Mouse (Mus musculus): Measurements from ENCODE around the gene Slc6a13.
A peak's percentile ranks its signal among the peaks of the same experiment; 100 is the strongest.

The Slc6a13 gene

DNA sequence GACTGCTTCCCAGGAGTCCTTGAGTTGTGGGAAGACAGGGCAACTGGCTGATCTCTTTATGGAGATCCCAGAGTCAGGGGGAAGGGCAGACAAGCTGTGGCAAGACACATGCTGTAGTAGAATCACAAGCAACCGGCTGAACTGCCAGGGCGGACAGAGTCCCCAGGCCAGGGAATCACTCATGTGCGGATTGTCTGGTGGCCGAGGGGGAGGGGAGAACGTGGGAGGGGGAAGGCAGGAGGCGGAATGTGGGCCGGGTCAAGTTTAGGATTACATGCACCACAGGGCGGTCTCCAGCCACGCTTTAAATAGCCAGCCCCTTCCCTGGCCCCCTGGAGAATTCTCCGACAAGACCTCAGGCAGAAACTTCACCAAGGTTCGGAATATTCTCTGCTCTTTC, at the start of gene Slc6a13:
Gene Slc6a13 (plus strand): TSS at position 274 of the 400 bp plus-strand sequence.
- DNase-seq (ENCODE audit: low read depth, low spot score): peak; percentile 82

DNA sequence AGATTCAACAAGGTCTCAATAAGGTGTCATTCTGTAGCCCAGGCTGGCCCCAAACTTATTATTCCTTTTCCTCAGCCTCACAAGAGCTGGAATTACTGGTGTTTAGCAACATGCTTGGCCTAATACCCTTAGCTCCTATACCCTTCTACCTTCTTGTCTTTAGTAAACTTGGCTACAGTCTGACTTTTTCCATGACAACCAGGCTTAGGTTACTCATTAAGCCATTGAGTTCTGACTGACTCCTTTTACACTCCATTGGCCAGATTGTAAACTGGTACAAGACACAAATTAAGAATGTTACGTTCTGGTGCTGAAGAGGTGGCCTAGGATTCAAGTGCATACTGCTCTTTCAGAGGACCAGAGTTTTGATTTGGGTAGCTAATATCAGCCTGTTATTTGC, 49.6 kb upstream of the Slc6a13 start:
- no peak for DNase-seq (ENCODE audit: low read depth, low spot score)

DNA sequence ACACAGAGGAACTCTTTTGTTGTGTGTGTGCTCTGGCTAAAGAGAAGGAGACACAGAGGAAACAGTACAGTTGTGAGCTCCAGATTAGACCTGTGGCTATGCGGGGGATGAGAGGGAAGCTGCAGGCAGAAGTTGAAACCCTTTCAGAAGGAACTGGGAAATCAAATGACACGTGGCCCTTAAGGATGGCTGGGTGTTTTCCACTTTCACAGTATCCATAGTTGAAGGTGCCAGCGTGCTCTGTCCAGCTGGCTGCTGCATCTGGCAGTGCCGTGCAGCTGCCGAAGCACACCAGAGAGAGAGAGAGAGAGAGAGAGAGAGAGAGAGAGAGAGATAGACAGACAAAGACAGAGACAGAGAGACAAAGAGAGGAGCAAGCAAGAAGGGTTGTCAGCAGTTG, 48.8 kb upstream of the Slc6a13 start:
- no peak for DNase-seq (ENCODE audit: low read depth, low spot score)

DNA sequence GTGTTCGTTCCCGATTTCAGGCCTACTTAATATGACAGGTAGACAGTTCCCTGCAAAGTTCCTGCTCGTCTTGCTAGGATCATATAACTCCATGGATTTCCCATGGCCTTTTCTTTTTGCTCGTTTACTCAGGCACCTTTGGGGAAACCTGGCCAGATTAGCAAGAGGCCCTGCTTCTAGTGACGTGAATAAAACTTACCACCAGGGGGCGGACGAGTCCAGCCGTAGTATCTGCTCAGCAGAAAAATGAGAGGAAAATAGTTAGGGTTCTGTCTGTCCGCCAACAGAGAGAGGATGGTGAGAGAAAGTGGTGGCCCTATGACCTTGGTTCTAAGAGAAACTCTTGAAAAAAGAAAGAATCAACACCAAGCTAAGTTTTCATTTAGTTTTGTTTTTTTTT, 39.5 kb upstream of the Slc6a13 start:
- peak; percentile 66 for DNase-seq (ENCODE audit: low read depth, low spot score)

DNA sequence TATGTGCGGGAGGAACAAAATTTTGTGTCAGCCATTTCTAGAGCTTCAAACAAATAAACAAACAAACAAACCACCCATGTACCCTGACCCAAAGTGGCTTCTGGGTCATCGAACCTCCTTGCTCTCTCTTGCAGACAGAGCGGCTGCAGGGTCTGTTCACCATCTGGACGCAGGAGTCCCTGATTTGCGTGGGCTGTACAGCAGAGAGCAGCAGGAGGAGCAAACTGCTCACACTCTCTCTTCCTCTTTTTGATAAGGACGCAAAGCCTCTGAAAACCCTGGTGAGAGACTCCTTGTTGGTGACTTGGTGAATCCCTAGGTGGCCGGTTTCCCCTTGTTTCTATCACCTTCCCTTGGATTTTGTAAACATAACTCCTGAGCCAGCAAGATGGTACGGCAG, 38.8 kb upstream of the Slc6a13 start:
- DNase-seq (ENCODE audit: low read depth, low spot score): no peak

DNA sequence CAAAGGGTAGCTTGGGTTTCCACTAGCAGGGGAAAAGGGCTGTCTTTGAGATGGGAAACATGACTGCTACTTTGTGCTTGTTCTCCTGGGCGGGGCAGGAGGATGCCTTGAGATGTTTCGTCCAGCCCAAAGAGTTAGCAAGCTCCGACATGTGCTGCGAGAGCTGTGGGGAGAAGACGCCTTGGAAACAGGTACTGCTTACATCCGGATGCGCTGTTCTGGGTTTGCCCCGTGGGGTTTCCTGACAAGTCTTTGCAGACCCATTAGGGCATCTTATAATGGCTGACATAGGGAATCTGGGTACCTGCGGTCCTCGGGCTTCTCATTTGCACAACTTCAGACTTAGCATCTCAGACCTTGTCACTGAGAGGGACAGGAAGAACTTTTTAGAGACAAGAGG, 38.0 kb upstream of the Slc6a13 start:
- no peak for DNase-seq (ENCODE audit: low read depth, low spot score)

DNA sequence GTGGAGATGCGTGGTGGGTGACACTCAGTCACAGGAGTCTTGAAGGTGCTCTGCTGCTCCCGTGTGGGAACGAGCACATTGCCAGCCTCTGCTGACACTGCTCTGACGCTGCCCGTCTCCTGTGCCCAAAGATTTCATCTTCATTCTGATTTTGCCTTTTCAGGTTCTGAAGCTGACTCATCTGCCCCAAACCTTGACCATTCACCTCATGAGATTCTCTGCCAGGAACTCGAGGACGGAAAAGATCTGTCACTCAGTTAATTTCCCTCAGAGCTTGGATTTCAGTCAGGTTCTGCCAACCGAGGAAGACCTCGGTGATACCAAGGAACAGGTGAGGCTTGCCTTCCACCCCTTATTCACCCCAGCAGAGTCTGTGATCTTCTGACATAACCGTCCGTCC, 37.5 kb upstream of the Slc6a13 start:
- DNase-seq (ENCODE audit: low read depth, low spot score): no peak

DNA sequence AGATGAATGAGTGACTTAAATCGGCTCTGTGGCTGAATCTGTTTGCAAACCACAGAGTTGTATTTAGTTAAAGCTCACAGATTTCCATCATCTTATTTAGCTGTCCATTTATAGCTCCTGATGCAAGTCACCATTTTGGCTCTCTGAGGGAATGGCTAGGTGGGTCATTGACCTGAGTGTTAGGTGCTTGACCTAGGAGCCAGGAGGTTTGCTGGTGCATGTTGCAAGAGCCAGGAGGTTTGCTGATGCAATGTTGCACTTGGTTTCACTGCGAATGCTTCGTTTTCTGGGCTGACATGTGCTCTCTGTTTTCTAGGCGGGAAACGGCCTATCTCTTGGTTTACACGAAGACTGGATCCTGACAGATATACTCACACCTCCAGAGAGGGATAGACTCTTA, 29.9 kb upstream of the Slc6a13 start:
- no peak for DNase-seq (ENCODE audit: low read depth, low spot score)

DNA sequence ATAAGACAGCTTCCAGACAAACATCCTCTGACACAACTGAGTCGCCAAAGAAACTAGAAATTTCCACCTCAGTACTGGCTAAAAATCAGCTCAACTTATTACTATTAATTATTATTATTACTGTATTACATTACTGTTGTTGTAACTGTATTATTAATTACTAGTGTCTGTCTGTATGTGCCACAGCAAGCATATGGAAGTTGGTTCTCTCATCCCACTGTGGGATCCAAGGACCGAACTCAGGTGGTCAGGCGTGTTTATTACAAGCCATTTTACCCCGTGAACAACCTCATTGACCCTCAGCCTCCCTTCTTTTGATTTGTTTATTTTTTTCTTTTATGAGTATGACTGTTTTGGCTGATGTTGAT, 28.3 kb upstream of the Slc6a13 start:
- no peak for DNase-seq (ENCODE audit: low read depth, low spot score)

DNA sequence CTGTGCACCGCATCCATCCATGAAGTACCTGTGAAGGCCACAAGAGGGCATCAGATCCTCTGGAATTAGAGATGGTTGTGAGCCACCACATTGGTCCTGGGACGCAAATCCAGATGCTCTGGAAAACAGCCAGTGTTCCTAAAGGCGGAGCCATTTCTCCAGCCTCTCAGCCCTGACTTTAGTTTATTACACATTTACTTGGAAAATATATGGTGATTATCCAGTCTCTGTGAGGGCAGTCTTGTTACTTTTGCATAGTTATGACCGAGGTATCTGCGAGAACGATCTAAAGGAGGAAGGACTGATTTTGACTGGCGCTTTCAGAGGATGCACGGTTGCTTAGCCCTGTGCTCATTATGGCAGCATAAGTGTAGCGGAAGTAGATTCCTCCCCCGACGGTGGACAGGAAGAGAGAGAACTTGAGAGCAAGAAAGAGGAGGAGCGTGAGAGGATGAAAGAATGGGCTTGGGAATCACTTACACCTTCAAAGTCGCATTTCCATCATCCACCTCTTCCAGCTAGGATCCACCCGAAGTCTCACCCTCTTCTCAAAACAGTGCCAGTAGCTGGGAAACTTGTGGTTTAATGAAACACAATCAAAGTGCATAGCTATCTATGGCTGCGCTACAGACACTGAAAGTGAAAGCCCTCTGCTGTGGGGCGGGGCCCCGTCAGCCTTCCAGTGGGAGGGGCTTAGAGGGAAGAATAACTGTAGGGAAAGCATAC, 27.8 kb upstream of the Slc6a13 start:
- peak; percentile 86 for DNase-seq (ENCODE audit: low read depth, low spot score)

DNA sequence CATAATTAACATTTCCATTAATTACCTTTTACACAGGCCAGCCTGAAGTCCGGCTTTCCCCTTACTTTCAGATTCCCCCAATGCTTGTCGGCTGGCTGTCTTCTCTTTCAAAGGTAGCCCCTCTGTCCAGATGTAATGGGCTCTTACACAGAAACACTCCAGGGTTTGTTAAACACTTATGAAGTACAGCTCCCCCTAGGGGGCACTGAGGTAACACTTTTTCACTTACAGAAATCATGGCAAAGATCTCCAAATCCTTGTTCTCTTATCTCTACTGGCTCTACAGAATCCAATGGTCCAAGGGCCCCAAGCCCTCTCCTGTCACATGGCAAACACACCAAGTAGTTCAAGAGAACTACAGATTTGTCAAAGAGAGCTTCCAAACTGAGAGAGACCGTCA, 25.7 kb upstream of the Slc6a13 start:
- peak; percentile 55 for DNase-seq (ENCODE audit: low read depth, low spot score)

DNA sequence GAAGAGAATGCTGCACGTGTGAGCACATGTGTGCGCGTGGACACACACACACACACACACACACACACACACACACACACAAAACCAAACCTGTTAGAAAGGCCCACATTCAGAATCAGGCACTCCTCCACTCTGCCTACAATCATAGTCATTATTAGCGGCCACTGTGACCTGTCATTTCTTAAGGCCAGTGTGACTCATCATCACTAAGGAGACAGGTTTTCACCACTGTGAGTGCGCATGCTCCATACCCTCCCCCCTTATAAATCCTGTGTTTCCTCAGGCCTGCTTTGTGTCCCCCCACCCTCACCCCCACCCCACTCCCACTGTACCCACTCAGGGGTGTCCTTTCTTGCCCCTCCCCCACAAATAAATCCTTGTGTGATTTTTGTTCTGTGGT, 15.9 kb upstream of the Slc6a13 start:
- DNase-seq (ENCODE audit: low read depth, low spot score): no peak

DNA sequence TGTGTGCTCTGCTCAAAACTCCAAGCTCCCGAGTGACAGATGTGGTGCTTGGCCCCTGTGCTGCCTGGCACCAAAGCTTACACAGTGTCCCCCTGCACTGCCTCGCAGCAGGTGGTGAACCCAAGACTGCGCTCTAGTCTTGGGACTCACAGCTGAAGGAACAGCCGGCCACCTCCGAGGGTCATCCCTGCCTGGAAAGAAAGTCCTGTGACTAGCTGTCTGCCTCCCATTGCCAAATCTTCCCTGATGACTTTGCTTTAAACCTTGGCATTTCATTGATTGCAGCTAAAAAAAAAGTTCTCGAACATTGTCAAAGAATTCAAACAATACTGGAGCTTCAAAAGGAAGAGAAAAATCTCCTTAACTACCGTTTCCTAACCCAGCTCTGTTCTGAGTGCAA, 710 bp upstream of the Slc6a13 start:
- no peak for DNase-seq (ENCODE audit: low read depth, low spot score)

DNA sequence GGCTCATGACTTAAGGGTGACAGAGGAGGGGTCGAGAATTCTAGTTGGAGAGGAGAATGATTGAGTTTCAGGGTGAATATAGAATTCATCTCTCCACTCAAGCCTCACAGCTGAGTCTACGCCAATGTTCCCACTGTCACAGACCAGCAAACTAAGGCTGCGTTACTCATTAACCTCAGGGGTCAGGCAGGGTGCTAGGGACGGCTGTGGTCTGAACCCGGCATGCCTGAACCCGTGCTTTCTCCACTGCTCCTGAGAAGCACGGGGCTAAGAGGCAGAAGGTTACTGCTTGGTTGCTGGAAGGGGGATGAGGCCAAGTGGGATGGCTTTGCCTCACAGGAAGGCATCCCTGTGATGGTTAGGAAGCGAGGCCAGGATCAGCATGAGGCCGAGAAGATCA, 477 bp downstream of the Slc6a13 start:
- no peak for DNase-seq (ENCODE audit: low read depth, low spot score)

DNA sequence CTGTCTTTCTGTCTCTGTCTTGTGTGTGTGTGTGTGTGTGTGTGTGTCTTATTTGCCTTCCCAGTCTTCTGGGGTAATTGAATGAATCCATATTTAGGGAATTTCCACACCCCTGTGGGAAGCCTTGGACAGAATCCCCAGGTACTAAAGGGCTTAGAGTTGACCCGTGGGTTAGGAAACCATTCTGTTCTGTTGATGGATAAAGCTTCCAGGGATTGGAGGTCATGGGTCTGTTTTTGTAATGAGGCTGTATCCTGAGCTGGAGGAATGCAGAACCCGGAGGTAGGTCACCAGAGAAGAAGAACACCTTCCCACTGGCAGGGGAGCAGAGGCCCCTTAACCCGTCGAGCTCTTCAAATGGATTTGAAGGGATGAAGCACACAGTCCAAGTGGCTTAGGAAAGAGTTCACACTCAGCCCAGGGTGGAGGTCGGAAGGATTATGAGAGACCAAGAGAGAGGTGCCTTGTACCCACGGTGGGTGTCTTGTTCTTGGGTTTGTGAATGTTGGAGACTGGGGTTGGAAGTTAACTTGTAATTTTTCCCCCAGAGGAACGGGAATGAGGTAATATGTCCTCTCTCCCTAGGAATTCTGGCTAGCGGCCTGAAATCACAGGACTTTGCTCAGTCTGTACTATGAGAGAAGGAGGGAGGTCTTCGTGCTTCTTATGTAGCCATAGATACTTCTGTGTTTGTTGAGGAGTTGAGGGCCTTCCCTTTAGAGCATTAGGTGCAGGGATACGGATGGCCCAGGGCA, 3.6 kb downstream of the Slc6a13 start:
- no peak for DNase-seq (ENCODE audit: low read depth, low spot score)

DNA sequence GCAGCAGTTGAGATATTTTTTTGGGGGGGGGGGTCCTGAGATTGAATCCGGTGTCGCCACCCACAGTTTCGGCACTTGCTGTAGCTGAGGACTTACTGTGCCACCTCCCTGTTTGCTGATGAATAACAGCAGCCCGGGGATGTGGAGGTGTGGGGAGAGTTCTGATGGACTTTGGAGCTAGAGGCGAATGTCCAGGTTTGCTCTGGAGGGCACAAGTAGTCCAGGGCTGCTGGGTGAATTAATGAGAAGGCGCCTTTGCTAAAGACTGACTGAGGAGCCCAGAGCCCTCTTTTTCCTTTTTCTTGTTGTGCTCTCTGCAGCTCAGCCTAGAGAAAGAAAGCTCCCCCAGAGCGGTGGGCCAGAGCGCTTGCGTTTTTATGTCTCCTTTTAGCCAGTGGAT, 4.6 kb downstream of the Slc6a13 start:
- no peak for DNase-seq (ENCODE audit: low read depth, low spot score)

DNA sequence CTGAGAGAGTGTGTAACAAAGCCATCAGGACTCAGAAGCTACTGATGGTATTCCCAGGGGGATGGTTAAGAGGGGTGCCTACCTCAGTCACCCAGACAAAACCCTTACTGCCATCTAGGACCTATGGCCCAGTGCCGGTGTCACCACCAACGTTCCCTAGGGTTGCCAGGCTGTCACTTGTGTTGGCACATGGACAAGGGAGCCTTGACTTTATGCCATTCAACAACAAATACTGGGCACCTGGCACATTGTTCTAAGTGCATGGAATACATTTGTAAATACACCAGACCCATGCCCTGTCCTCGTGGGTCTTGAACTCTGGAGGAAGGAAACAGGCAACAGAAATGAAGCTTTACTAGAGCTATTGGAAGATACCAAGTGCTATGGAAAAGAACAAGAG, 5.5 kb downstream of the Slc6a13 start:
- no peak for DNase-seq (ENCODE audit: low read depth, low spot score)

DNA sequence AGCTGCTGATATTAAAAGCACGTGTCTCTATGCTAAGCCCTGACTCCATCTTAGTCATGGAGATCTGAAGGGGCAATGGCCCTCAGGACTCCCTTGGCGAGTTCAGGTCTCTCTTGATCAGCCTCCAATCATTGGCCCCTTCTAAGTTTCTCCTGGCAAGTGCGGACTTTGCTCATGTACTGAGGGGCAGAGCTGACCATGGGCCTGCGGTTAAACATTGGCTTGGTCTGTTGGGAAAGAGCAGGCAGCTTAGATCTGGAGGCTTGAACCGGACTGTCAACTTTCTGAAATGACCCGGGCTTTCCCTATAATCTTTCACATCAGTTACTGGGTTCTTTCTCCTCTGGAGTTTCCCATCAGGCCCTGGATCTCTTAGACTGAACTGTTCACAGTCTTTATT, 11.0 kb downstream of the Slc6a13 start:
- no peak for DNase-seq (ENCODE audit: low read depth, low spot score)

DNA sequence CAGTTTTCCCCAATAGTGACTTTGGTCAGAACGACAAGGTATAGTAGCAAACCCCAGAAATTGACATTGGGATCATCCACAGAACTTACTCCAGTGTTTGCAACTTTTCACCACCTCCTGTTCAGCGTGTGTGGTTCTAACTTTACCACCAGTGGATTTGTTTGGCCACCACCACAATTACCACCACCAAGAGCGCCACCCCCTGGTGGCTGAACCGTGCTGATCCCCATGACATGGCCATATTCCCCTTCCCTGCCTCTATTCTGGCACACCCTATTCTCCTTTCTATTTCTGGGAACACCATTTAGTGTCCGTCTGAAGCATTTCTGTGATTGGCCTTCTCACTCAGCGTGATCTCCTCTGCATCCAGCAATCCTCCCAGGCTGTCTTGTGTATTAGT, 19.1 kb downstream of the Slc6a13 start:
- DNase-seq (ENCODE audit: low read depth, low spot score): no peak

DNA sequence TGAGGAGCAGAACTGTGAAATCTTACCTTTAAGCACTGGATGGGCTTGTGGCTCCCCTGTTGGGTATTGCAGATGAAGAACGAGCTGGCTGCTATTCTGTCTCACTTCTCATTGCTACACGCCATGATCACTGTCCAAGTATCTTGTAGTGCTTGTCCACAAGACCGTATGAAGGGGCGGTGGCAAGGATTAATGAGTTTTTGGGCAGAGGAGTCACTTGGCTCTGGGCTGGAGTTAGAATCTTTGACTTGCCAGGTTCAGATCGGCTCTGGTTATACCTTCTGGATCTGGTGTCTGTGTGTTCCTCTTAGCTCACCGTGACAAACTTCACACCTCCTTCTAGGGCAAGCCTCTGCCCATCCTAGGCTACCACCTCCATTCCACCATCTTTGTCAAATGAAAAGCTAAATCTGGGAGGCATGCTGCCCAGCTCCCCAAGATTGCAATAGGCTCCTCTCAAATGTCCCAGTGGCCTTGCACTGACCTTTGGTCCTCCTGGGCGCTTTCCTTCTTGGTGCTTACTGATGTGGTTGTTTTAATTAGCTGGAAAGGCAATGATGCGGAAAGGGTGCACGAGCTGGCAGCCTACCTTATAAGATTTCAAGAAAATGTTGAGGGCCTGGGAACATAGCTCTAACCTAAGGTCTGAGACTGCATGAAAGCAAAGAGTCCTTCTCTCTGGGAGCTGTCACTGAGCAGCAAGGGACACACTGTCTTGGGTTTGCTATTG, 22.5 kb downstream of the Slc6a13 start:
- no peak for DNase-seq (ENCODE audit: low read depth, low spot score)

DNA sequence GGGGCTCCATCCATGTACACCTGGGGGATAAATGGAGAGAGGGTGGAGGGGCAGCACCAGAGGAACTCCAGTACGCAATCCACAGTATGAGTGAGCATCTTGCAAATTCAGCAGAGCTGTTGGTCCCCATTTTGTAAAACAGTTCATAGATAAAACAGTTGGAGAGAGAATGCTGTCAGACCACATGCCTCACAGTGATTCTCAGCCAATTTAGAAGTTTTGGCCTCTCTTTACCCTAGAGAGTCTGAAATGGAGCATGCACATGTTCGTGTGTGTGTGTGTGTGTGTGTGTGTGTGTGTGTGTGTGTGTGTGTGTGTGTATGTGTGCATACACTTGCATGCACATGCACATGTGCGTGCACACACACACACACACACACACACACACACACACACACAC, 25.3 kb downstream of the Slc6a13 start:
- no peak for DNase-seq (ENCODE audit: low read depth, low spot score)

DNA sequence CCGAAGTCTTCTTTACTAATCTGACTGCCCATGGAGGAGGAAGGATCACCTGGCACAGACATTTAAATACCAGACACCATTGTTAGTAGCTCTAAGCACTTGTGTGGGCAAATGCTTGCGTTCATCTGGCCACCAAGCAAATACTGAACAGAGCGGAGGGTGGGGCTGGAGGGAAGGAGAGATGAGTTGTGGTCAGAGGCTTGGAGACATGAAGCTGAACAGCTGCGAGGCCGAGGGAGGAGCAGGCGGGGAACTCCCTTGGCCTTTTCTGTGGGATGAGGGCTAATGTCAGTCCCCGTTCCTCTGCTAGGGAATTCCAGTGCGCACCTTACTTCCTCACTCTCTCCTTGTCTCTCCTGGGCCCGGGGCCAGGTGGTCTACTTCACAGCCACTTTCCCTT, 25.7 kb downstream of the Slc6a13 start:
- no peak for DNase-seq (ENCODE audit: low read depth, low spot score)
